ENCODE assay signal across 8 mouse cellular contexts in the genomic region with DNA sequence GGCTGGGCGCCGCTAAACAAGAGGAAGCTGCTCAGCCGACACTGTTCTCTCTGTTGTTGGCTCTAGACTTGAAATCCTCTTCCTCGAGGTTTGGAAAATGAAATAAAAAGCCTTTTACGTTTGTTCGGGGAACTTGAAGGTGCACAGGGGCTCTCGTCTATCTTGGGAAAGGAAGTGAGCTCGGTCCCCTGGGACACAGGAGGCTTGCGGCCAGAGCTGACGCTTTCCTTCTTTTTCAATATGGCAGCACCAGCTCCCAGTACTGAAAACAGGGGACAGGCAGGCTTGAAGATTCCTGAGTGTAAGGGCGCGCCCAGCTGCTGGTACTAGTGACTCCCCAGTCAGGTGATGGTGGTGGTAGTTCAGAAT. TPM values are rescaled to one million over a fixed set of nuclear protein-coding genes. Genes with fewer than 3 reads are reported as not detected.
DNase-seq lines count a peak whose midpoint lies in the region; ATAC-seq lines count a peak whose summit lies in the region.

No protein-coding gene starts in this region.

- WGBS in kidney, embryonic 14.5 days: 0% methylated on average over 12 of the region's 12 CpGs
- under 1% methylated on average over 12 of the region's 12 CpGs for WGBS in hindbrain, embryonic 16.5 days
- under 1% methylated on average over 12 of the region's 12 CpGs for WGBS in midbrain, embryonic 14.5 days

- ATAC-seq in kidney, embryonic 14.5 days (ENCODE audit: low FRiP score, low TSS enrichment): no peak
- ATAC-seq in common myeloid progenitor, adult 5-6 weeks (replicated peaks; ENCODE audit: low read depth, poor library complexity, severe bottlenecking): 0 out of 2 replicates have a peak, but pooled peaks have one; percentile 15
- ATAC-seq in hindbrain, embryonic 16.5 days: peak; percentile 81
- peak; percentile 49 for ATAC-seq in midbrain, embryonic 14.5 days (ENCODE audit: low FRiP score, low TSS enrichment)

- H3K9me3 ChIP-seq in kidney, embryonic 14.5 days (ENCODE audit: control insufficient read depth, low read length): no peaks in the 10 kb centered on the region
- no peaks in the 10 kb centered on the region for H3K9me3 ChIP-seq in hindbrain, embryonic 16.5 days (ENCODE audit: control insufficient read depth, low read length)
- H3K9me3 ChIP-seq in midbrain, embryonic 14.5 days (ENCODE audit: control insufficient read depth, low read length): no peaks in the 10 kb centered on the region

- H3K4me1 ChIP-seq in kidney, embryonic 14.5 days (ENCODE audit: control insufficient read depth, insufficient read depth, low read length): no peaks in the 10 kb centered on the region
- peaks cover 3% of the 10 kb centered on the region for H3K4me1 ChIP-seq in hindbrain, embryonic 16.5 days (ENCODE audit: control insufficient read depth, insufficient read depth, low read depth, low read length)
- H3K4me1 ChIP-seq in midbrain, embryonic 14.5 days (ENCODE audit: control insufficient read depth, insufficient read depth, low read length): 0 out of 2 replicates have a peak, but pooled peaks cover 2% of the 10 kb centered on the region

- no peak overlapping the region for H3K27ac ChIP-seq in kidney, embryonic 14.5 days (ENCODE audit: low read depth, low read length)
- 0 out of 2 replicates have a peak overlapping the region, but pooled peaks have one; percentile 12 for H3K27ac ChIP-seq in hindbrain, embryonic 16.5 days (ENCODE audit: low read depth, low read length)
- no peak overlapping the region for H3K27ac ChIP-seq in midbrain, embryonic 14.5 days (replicated peaks; ENCODE audit: low read depth, low read length)

- no peak for DNase-seq in kidney, postnatal 14 days
- DNase-seq in Muller cell, postnatal 12 days (ENCODE audit: inconsistent ontology term): peak; percentile 5
- DNase-seq in midbrain, embryonic 14.5 days: peak; percentile 80
- DNase-seq in c-Kit-positive CD71-positive TER-119-positive erythroid progenitor cells, embryonic 14.5 days (ENCODE audit: low spot score): no peak
- no peak for DNase-seq in gastrocnemius, adult 8-10 months (ENCODE audit: low spot score in 2 of 2)

- peak overlapping the region; percentile 29 for H3K4me3 ChIP-seq in kidney, embryonic 14.5 days (ENCODE audit: low read length)
- H3K4me3 ChIP-seq in hindbrain, embryonic 16.5 days (ENCODE audit: low read length): peak overlapping the region; percentile 61
- H3K4me3 ChIP-seq in midbrain, embryonic 14.5 days (replicated peaks; ENCODE audit: low read depth, low read length): peak overlapping the region; percentile 49

- H3K4me2 ChIP-seq in kidney, embryonic 14.5 days (replicated peaks; ENCODE audit: low read depth, low read length): peak overlapping the region; percentile 40
- peak overlapping the region; percentile 69 for H3K4me2 ChIP-seq in hindbrain, embryonic 16.5 days (ENCODE audit: low read length)
- peak overlapping the region; percentile 84 for H3K4me2 ChIP-seq in midbrain, embryonic 14.5 days (ENCODE audit: low read length)

- 0 out of 2 replicates have a peak, but pooled peaks cover 9% of the 10 kb centered on the region for H3K27me3 ChIP-seq in kidney, embryonic 14.5 days (ENCODE audit: control insufficient read depth, insufficient read depth, low read length)
- no peaks in the 10 kb centered on the region for H3K27me3 ChIP-seq in hindbrain, embryonic 16.5 days (replicated peaks; ENCODE audit: control insufficient read depth, insufficient read depth, low read length)
- H3K27me3 ChIP-seq in midbrain, embryonic 14.5 days (ENCODE audit: control insufficient read depth, insufficient read depth, low read length): no peaks in the 10 kb centered on the region; the same call in 1 of the 2 replicates

- H3K9ac ChIP-seq in kidney, embryonic 14.5 days (ENCODE audit: low read depth, low read length): no peak overlapping the region
- peak overlapping the region; percentile 67 for H3K9ac ChIP-seq in hindbrain, embryonic 16.5 days (ENCODE audit: low read depth, low read length)
- H3K9ac ChIP-seq in midbrain, embryonic 14.5 days (replicated peaks; ENCODE audit: low read length): peak overlapping the region; percentile 51; the same call in 1 of the 2 replicates

- no peaks in the 10 kb centered on the region for H3K36me3 ChIP-seq in kidney, embryonic 14.5 days (ENCODE audit: control insufficient read depth, insufficient read depth, low read length)
- no peaks in the 10 kb centered on the region for H3K36me3 ChIP-seq in hindbrain, embryonic 16.5 days (ENCODE audit: control insufficient read depth, insufficient read depth, low read length)
- H3K36me3 ChIP-seq in midbrain, embryonic 14.5 days (ENCODE audit: control insufficient read depth, insufficient read depth, low read length): no peaks in the 10 kb centered on the region

RNA-seq across cellular contexts. Expression of a gene that starts 0.8 kb away (rescaled TPM):
- 0.04 TPM in 1 of 2 replicates, not detected in the other for polyA plus RNA-seq in kidney, embryonic 14.5 days (2014; fragmentation: Nextera tagmentation; extraction: Ambion mirVana)
- total RNA-seq in common myeloid progenitor, adult 5-6 weeks (2017): not detected in 2 replicates
- 4.1 and 4.9 TPM in 2 replicates for polyA plus RNA-seq in hindbrain, embryonic 16.5 days (2015; fragmentation: Nextera tagmentation; extraction: Ambion mirVana)
- polyA plus RNA-seq in midbrain, embryonic 14.5 days (2014; fragmentation: Nextera tagmentation; extraction: Ambion mirVana): 2.5 and 2.6 TPM in 2 replicates
- total RNA-seq in gastrocnemius, adult 8-10 months (2022): under 1 TPM; 0.05 to 0.51 (median 0.19) TPM

Comparison
In these comparisons a context has a peak if more than half of its experiments do, and no peak if none do; other contexts are left out.
1. DNase-seq: peak in Muller cell, postnatal 12 days (single experiment) and midbrain, embryonic 14.5 days (single experiment); none in kidney, postnatal 14 days (single experiment), c-Kit-positive CD71-positive TER-119-positive erythroid progenitor cells, embryonic 14.5 days (single experiment) and gastrocnemius, adult 8-10 months (0 of 2).
2. Peak in every context shown above with its lines, with median percentiles within 50 percentile points of each other: H3K4me2 ChIP-seq and H3K4me3 ChIP-seq.